Mouse (Mus musculus) embryonic facial prominence, embryonic 11.5 days (tissue): ENCODE data around the gene Casz1. TPM values are rescaled to one million over a fixed set of nuclear protein-coding genes. Genes with fewer than 3 reads are reported as not detected.

ENCODE experiments used
- ATAC-seq: fragments of 200-750 bp; cut with Nextera tagmentation; replicated peaks from 2 replicates; pipeline ENCODE4 v1.8.0; 2017; ENCODE audit warnings: low read depth; ENCODE audit not compliant: insufficient number of reproducible peaks, low FRiP score, low TSS enrichment
- DNase-seq: peaks from one replicate; pipeline ENCODE4 v3.0.0-alpha.2; 2015; ENCODE audit warnings: low spot score
- H3K27ac ChIP-seq: fragments of 300-500 bp; sonication (generic); replicated peaks from 2 replicates; pipeline ENCODE4 v1.5.1; 2014; ENCODE audit warnings: mild to moderate bottlenecking, low read depth, low read length, control low read depth
- H3K27me3 ChIP-seq: fragments of 300-500 bp; sonication (generic); 2 replicates; pipeline ENCODE4 v1.6.1; 2014; ENCODE audit warnings: mild to moderate bottlenecking, low read length, moderate library complexity, mixed read lengths; ENCODE audit not compliant: control insufficient read depth, insufficient read depth
- H3K36me3 ChIP-seq: fragments of 300-500 bp; sonication (generic); replicated peaks from 2 replicates; pipeline ENCODE4 v1.6.1; 2014; ENCODE audit warnings: low read depth, mild to moderate bottlenecking, low read length, moderate library complexity, mixed read lengths; ENCODE audit not compliant: control insufficient read depth, insufficient read depth
- H3K4me1 ChIP-seq: fragments of 300-500 bp; sonication (generic); 2 replicates; pipeline ENCODE4 v1.6.1; 2014; ENCODE audit warnings: low read length, mixed read lengths; ENCODE audit not compliant: control insufficient read depth, insufficient read depth
- H3K4me2 ChIP-seq: fragments of 300-500 bp; sonication (generic); 2 replicates; pipeline ENCODE4 v1.6.1; 2014; ENCODE audit warnings: low read depth, mild to moderate bottlenecking, control low read depth, low read length, moderate library complexity
- H3K4me3 ChIP-seq: fragments of 300-500 bp; sonication (generic); 2 replicates; pipeline ENCODE4 v1.5.1; 2014; ENCODE audit warnings: low read depth, low read length, control low read depth
- H3K9ac ChIP-seq: fragments of 300-500 bp; sonication (generic); replicated peaks from 2 replicates; pipeline ENCODE4 v1.6.1; 2014; ENCODE audit warnings: mild to moderate bottlenecking, control low read depth, low read length
- H3K9me3 ChIP-seq: fragments of 300-500 bp; sonication (generic); replicated peaks from 2 replicates; pipeline ENCODE4 v1.6.1; 2016; ENCODE audit warnings: mild to moderate bottlenecking, low read length, inconsistent platforms, mixed read lengths; ENCODE audit not compliant: control insufficient read depth
- WGBS: fragments of 180-500 bp; shearing (Covaris S2); extraction: QIAGEN DNeasy Blood & Tissue Kit; methylation state at CpG from one replicate; pipeline ENCODE4 v1.1.7; 2014; 5-methylcytosine and 5-hydroxymethylcytosine counted together
- polyA plus RNA-seq: library from polyadenylated mRNA; unstranded; fragments of >200 nt; fragmentation: Nextera tagmentation; extraction: Ambion mirVana; gene quantifications from 2 replicates; pipeline ENCODE4 v1.2.1, GENCODE M21; 2014

Gene Casz1
- polyA plus RNA-seq, 1 experiment from 2014 or later = 1.1 TPM

GRCm38 (mm10) chr4:148952328-148953222 lies 148.3 kb downstream of the Casz1 start:
- DNase-seq (peak; percentile 27), ATAC-seq (peak; percentile 44; the same call in 1 of the 2 replicates)
- H3K9ac ChIP-seq = peak overlapping the region; percentile 41

DNA sequence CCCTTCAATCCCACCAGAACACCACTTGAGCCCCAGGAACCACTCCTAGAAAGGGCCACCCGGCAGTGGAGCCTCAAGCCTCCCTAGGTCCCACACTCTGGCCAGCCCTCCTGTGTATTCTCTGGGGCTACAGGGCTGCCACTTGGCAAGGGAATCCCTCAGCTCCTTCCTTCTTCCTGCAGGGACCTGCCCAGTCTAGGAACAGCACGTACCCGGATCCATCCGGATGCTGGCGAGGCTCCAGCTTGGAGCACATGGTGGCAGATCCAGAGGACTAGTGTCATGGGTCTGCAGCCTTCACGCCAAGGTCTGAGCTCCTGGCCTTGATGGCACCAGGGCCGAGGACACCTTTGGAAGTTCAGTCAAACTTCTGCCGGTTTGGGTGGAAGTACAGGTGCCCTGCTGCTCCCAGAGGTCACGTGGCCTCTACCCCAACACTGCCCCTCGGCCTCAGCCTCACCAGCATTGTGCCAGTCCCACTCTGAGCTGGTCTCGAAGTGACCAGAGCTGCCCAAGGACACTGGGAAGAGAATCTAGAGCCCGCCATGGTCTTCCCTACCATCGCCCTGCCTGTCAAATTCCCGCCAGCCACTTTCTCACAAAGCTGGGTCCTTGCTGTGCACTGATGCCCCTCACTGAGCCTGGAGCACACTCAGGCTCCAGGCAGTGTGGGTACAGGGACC lies 151.0 kb downstream of the Casz1 start:
- H3K4me3 ChIP-seq = no peak overlapping the region
- no peaks in the 10 kb centered on the region for H3K9me3 ChIP-seq
- H3K36me3 ChIP-seq = no peaks in the 10 kb centered on the region
- DNase-seq (no peak), ATAC-seq (no peak)
- H3K27me3 ChIP-seq = peaks cover 33% of the 10 kb centered on the region
- no peak overlapping the region for H3K4me2 ChIP-seq
- H3K4me1 ChIP-seq = peaks cover 18% of the 10 kb centered on the region
- 87% methylated on average over 14 of the region's 14 CpGs for WGBS
- H3K9ac ChIP-seq = no peak overlapping the region
- no peak overlapping the region for H3K27ac ChIP-seq

More at GRCm38 (mm10) chr4:148952328-148953222, 148.3 kb downstream of the Casz1 start:
- Histone ChIP-seq H3K27ac (no peak overlapping the region), H3K4me1 (peaks cover 21% of the 10 kb centered on the region), H3K36me3 (no peaks in the 10 kb centered on the region), H3K4me3 (peak overlapping the region; percentile 39), H3K9me3 (no peaks in the 10 kb centered on the region), H3K4me2 (peak overlapping the region; percentile 79), H3K27me3 (peaks cover 44% of the 10 kb centered on the region)
- 2% methylated on average over 69 of the region's 69 CpGs for WGBS

- Histone ChIP-seq H3K27me3 (no peaks in the 10 kb centered on the region), H3K27ac (no peak overlapping the region), H3K36me3 (no peaks in the 10 kb centered on the region), H3K4me3 (no peak overlapping the region), H3K9ac (no peak overlapping the region), H3K9me3 (no peaks in the 10 kb centered on the region), H3K4me1 (no peaks in the 10 kb centered on the region), H3K4me2 (no peak overlapping the region)
- DNase-seq = no peak
- WGBS = 66% methylated on average over 12 of the region's 12 CpGs
- no peak for ATAC-seq
These were observed 155.8 kb downstream of the Casz1 start for GRCm38 (mm10) chr4:148960011-148960410.

GRCm38 (mm10) chr4:148961081-148961480 lies 156.9 kb downstream of the Casz1 start:
- Histone ChIP-seq H3K4me3 (no peak overlapping the region), H3K9me3 (no peaks in the 10 kb centered on the region), H3K36me3 (no peaks in the 10 kb centered on the region), H3K4me1 (no peaks in the 10 kb centered on the region; the same call in 1 of the 2 replicates), H3K27me3 (no peaks in the 10 kb centered on the region), H3K27ac (no peak overlapping the region), H3K9ac (no peak overlapping the region), H3K4me2 (no peak overlapping the region)
- 90% methylated on average over 19 of the region's 19 CpGs for WGBS
- no peak for DNase-seq
- no peak for ATAC-seq

DNA sequence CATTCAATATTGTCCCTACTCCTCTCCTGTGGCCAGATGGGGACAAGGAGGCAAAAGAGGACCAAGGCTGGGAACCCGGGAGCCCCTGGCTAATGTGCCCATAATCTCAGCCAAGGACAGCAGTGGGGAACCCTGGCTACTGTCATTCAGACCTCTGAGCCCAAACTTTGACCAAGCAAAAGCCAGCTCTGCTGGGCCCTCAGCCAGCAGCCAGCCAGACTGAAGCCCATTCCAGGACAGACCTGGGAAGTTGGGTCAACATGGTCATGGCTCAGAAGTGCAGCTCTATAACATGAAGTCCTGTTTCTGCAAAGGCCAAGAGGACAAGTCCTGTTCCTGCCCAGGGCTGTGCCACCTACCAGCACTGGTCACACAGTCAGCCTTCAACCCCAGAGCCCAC lies 157.9 kb downstream of the Casz1 start:
- Histone ChIP-seq H3K27me3 (no peaks in the 10 kb centered on the region), H3K9me3 (no peaks in the 10 kb centered on the region), H3K4me1 (no peaks in the 10 kb centered on the region; the same call in none of the 2 replicates), H3K4me2 (no peak overlapping the region), H3K27ac (no peak overlapping the region), H3K36me3 (no peaks in the 10 kb centered on the region), H3K9ac (no peak overlapping the region), H3K4me3 (no peak overlapping the region)
- WGBS = 79% methylated on average over 1 of the region's 1 CpGs
- ATAC-seq (no peak), DNase-seq (no peak)

DNA sequence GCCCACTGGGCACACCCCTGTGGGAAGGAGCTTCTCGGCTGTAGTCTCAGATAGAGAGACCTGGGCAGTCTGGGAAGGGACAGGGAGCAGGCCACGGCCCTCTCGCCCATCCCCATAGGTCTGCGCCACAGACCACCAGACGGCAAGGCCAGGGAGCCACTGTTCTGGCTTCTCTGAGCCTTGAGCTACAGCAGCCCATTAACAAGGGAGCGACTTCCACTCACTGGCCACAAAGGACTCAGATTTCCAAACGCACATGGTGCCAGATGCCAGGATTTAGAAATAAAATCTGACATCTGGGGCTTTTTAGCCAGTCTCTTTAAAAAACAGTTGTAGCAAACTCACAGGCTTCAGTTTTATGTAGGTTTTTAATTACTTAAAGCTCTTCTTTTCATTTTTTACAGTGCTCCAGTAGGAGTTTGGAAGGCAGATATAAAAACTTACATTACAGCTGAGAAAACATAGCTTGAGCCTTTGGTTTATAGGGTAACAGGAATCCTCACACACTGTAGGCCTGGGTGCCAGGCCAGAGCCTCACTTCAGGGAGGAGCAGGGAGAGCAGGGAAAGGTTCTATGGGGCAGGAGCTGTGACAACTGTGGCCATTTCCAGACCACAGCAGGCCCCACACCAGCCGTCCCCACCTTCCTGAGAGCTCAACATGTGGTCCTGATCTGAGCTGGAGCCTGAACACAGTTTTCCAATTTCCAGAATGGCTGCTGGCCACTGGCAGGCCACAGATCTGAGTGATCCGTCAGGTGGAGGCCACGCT lies 160.5 kb downstream of the Casz1 start:
- ATAC-seq = peak; percentile 61

GRCm38 (mm10) chr4:148966132-148966531 lies 161.9 kb downstream of the Casz1 start:
- no peaks in the 10 kb centered on the region for H3K9me3 ChIP-seq
- no peaks in the 10 kb centered on the region for H3K36me3 ChIP-seq
- H3K4me1 ChIP-seq = no peaks in the 10 kb centered on the region; the same call in none of the 2 replicates
- no peak overlapping the region for H3K4me2 ChIP-seq
- ATAC-seq = no peak
- no peak for DNase-seq
- no peak overlapping the region for H3K9ac ChIP-seq
- H3K27me3 ChIP-seq = no peaks in the 10 kb centered on the region
- 89% methylated on average over 5 of the region's 5 CpGs for WGBS
- no peak overlapping the region for H3K27ac ChIP-seq
- H3K4me3 ChIP-seq = no peak overlapping the region

More for the DNA sequence above, 160.5 kb downstream of the Casz1 start:
- Histone ChIP-seq H3K4me2 (no peak overlapping the region), H3K27me3 (no peaks in the 10 kb centered on the region), H3K9ac (peak overlapping the region; percentile 2; the same call in 1 of the 2 replicates), H3K9me3 (no peaks in the 10 kb centered on the region), H3K27ac (peak overlapping the region; percentile 38; the same call in 1 of the 2 replicates), H3K36me3 (no peaks in the 10 kb centered on the region), H3K4me3 (no peak overlapping the region), H3K4me1 (no peaks in the 10 kb centered on the region; the same call in none of the 2 replicates)
- peak; percentile 58 for DNase-seq
- 56% methylated on average over 10 of the region's 10 CpGs for WGBS
